ENCODE assay signal across 12 mouse cellular contexts in genomic region chr11:100833466-100833865, GRCm38 (mm10). TPM values are rescaled to one million over a fixed set of nuclear protein-coding genes. Genes with fewer than 3 reads are reported as not detected.
DNase-seq lines count a peak whose midpoint lies in the region; ATAC-seq and TF ChIP-seq lines count a peak whose summit lies in the region.
"Had no signal": no experiment of that assay in that cellular context is flagged by ENCODE, and none has a peak within 500 bp of the region (broad histone marks: within the 10 kb centered on the region; RNA-seq: fewer than 3 reads in every experiment).

No protein-coding gene starts in this region.

- no peaks in the 10 kb centered on the region for H3K4me1 ChIP-seq in lung, embryonic 14.5 days (ENCODE audit: insufficient read depth)
- peaks cover 16% of the 10 kb centered on the region for H3K4me1 ChIP-seq in neural tube, embryonic 15.5 days

- no peak overlapping the region for H3K4me3 ChIP-seq in lung, embryonic 14.5 days (ENCODE audit: low read depth, low read length)
- H3K4me3 ChIP-seq in neural tube, embryonic 15.5 days (replicated peaks), result no peak overlapping the region
- H3K4me3 ChIP-seq: forebrain, embryonic 12.5 days; heart, embryonic 13.5 days; limb, embryonic 13.5 days had no signal

- H3K27ac ChIP-seq in lung, embryonic 14.5 days (ENCODE audit: low read depth), result no peak overlapping the region
- no peak overlapping the region for H3K27ac ChIP-seq in neural tube, embryonic 15.5 days (replicated peaks)
- H3K27ac ChIP-seq: forebrain, embryonic 12.5 days; heart, embryonic 13.5 days; limb, embryonic 13.5 days had no signal

- WGBS in lung, embryonic 14.5 days, result 60% methylated on average over 7 of the region's 7 CpGs
- 74% methylated on average over 7 of the region's 7 CpGs for WGBS in neural tube, embryonic 15.5 days

- peak; percentile 49 for TF ChIP-seq CTCF in lung, embryonic 14.5 days (IDR thresholded peaks at IDR 0.05; ENCODE audit: low read depth)

- H3K36me3 ChIP-seq in lung, embryonic 14.5 days (ENCODE audit: insufficient read depth), result no peaks in the 10 kb centered on the region
- H3K36me3 ChIP-seq in neural tube, embryonic 15.5 days, result no peaks in the 10 kb centered on the region
- H3K36me3 ChIP-seq: forebrain, embryonic 12.5 days; limb, embryonic 13.5 days had no signal

- H3K4me2 ChIP-seq in lung, embryonic 14.5 days, result no peak overlapping the region
- no peak overlapping the region for H3K4me2 ChIP-seq in neural tube, embryonic 15.5 days
- H3K4me2 ChIP-seq: forebrain, embryonic 12.5 days; heart, embryonic 13.5 days; limb, embryonic 13.5 days had no signal

- no peak overlapping the region for H3K9ac ChIP-seq in lung, embryonic 14.5 days
- H3K9ac ChIP-seq in neural tube, embryonic 15.5 days (replicated peaks), result no peak overlapping the region
- H3K9ac ChIP-seq: forebrain, embryonic 12.5 days; heart, embryonic 13.5 days; limb, embryonic 13.5 days had no signal

- peak; percentile 47 for DNase-seq in gastrocnemius, adult 18-20 months (ENCODE audit: low spot score)
- DNase-seq in gastrocnemius, postnatal 25 days, result no peak
- no peak for DNase-seq in lung, embryonic 14.5 days
- no peak for DNase-seq in lung, postnatal 4 days
- DNase-seq in brain, adult 2 months (ENCODE audit: low read depth, low spot score), result peak; percentile 34
- peak; percentile 49 for DNase-seq in lung, postnatal 36 days
- DNase-seq in thymus, postnatal 25 days, result no peak

- no peak for ATAC-seq in lung, embryonic 14.5 days (ENCODE audit: insufficient read depth)
- ATAC-seq in neural tube, embryonic 15.5 days (ENCODE audit: low FRiP score), result no peak
- ATAC-seq: midbrain, embryonic 16.5 days had no signal

- peaks cover 4% of the 10 kb centered on the region; the same call in 1 of the 2 replicates for H3K9me3 ChIP-seq in lung, embryonic 14.5 days (ENCODE audit: low read depth, low read length)
- H3K9me3 ChIP-seq in neural tube, embryonic 15.5 days (replicated peaks), result no peaks in the 10 kb centered on the region
- H3K9me3 ChIP-seq: limb, embryonic 13.5 days had no signal

- no peaks in the 10 kb centered on the region for H3K27me3 ChIP-seq in lung, embryonic 14.5 days (ENCODE audit: insufficient read depth, low read length)
- H3K27me3 ChIP-seq in neural tube, embryonic 15.5 days (replicated peaks), result no peaks in the 10 kb centered on the region
- H3K27me3 ChIP-seq: forebrain, embryonic 12.5 days; heart, embryonic 13.5 days; limb, embryonic 13.5 days had no signal

RNA-seq across cellular contexts. Expression of gene Stat5b, which starts 17.1 kb away (rescaled TPM):
- total RNA-seq in gastrocnemius, adult 18-20 months (2021), result 100 to 1,000 TPM; 125 to 170 TPM
- total RNA-seq in gastrocnemius, postnatal 25 days (2021), result 100 to 1,000 TPM in 1 of 2 experiments, 10 to 100 TPM in 1; 93.2 to 126 TPM
- 26.6 and 27.9 TPM in 2 replicates for polyA plus RNA-seq in lung, embryonic 14.5 days (2014; fragmentation: Nextera tagmentation; extraction: Ambion mirVana)
- polyA plus RNA-seq in neural tube, embryonic 15.5 days (2015; fragmentation: Nextera tagmentation; extraction: Ambion mirVana), result 18.5 and 25.5 TPM in 2 replicates

RNA-seq across cellular contexts. Expression of gene Stat5a, which starts 25.7 kb away (rescaled TPM):
- 10 to 100 TPM; 11.3 to 13.3 TPM for total RNA-seq in gastrocnemius, adult 18-20 months (2021)
- total RNA-seq in gastrocnemius, postnatal 25 days (2021), result 10 to 100 TPM; 10.9 to 14.8 TPM
- 5.4 and 5.8 TPM in 2 replicates for polyA plus RNA-seq in lung, embryonic 14.5 days (2014; fragmentation: Nextera tagmentation; extraction: Ambion mirVana)
- 2.1 and 10.1 TPM in 2 replicates for polyA plus RNA-seq in neural tube, embryonic 15.5 days (2015; fragmentation: Nextera tagmentation; extraction: Ambion mirVana)

Comparison
In these comparisons a context has a peak if more than half of its experiments do, and no peak if none do; other contexts are left out.
1. DNase-seq: peak in gastrocnemius, adult 18-20 months (single experiment), brain, adult 2 months (single experiment) and lung, postnatal 36 days (single experiment); none in gastrocnemius, postnatal 25 days (single experiment), lung, embryonic 14.5 days (single experiment), lung, postnatal 4 days (0 of 2) and thymus, postnatal 25 days (single experiment).